Mouse (Mus musculus) liver (tissue): ENCODE measurements at regions not wholly inside any gene's neighbourhood (a gene's known extent, or its start where the extent isn't known, plus 50 kb on each side); places are given as distances from the start of the nearest gene placed in this dataset.

Source experiments
- DNase-seq: peaks from one replicate; pipeline ENCODE4 v3.0.0-alpha.2; 2020; ENCODE audit warnings: mixed read lengths

GRCm38 (mm10) chr4:24006257-24006955, 489.8 kb upstream of the Mms22l start:
- DNase-seq = no peak

- DNase-seq = peak; percentile 27
Measured at GRCm38 (mm10) chr4:24019178-24020104, 476.8 kb upstream of the Mms22l start.
